Mouse (Mus musculus) embryonic facial prominence, embryonic 14.5 days (tissue): Measurements from ENCODE around the gene Lrrc49. TPM values are rescaled to one million over a fixed set of nuclear protein-coding genes. Genes with fewer than 3 reads are reported as not detected.

Experiments
- ATAC-seq: fragments of 200-750 bp; cut with Nextera tagmentation; 2 replicates; pipeline ENCODE4 v1.8.0; 2017; ENCODE audit warnings: low read depth, moderate number of reproducible peaks, moderate TSS enrichment
- DNase-seq: peaks from one replicate; pipeline ENCODE4 v3.0.0-alpha.2; 2015; ENCODE audit warnings: low spot score
- H3K27ac ChIP-seq: fragments of 300-500 bp; sonication (generic); replicated peaks from 2 replicates; pipeline ENCODE4 v1.5.1; 2014; ENCODE audit warnings: low read depth, mild to moderate bottlenecking, low read length, moderate library complexity
- H3K27me3 ChIP-seq: fragments of 300-500 bp; sonication (generic); replicated peaks from 2 replicates; pipeline ENCODE4 v1.6.1; 2014; ENCODE audit warnings: low read length; ENCODE audit not compliant: control insufficient read depth, insufficient read depth
- H3K36me3 ChIP-seq: fragments of 300-500 bp; sonication (generic); 2 replicates; pipeline ENCODE4 v1.6.1; 2014; ENCODE audit warnings: low read length, mixed read lengths; ENCODE audit not compliant: control insufficient read depth, insufficient read depth
- H3K4me1 ChIP-seq: fragments of 300-500 bp; sonication (generic); 2 replicates; pipeline ENCODE4 v1.6.1; 2014; ENCODE audit warnings: antibody characterized with exemption, low read length; ENCODE audit not compliant: control insufficient read depth, insufficient read depth
- H3K4me2 ChIP-seq: fragments of 300-500 bp; sonication (generic); 2 replicates; pipeline ENCODE4 v1.6.1; 2014; ENCODE audit warnings: low read depth, mild to moderate bottlenecking, low read length, moderate library complexity, mixed read lengths
- H3K4me3 ChIP-seq: fragments of 300-500 bp; sonication (generic); 2 replicates; pipeline ENCODE4 v1.5.1; 2014; ENCODE audit warnings: low read depth, mild to moderate bottlenecking, low read length
- H3K9ac ChIP-seq: fragments of 300-500 bp; sonication (generic); 2 replicates; pipeline ENCODE4 v1.6.1; 2014; ENCODE audit warnings: low read depth, mild to moderate bottlenecking, low read length, moderate library complexity, mixed read lengths
- H3K9me3 ChIP-seq: fragments of 300-500 bp; sonication (generic); 2 replicates; pipeline ENCODE4 v1.6.1; 2016; ENCODE audit warnings: low read length; ENCODE audit not compliant: control insufficient read depth
- WGBS: fragments of 180-500 bp; shearing (Covaris S2); extraction: QIAGEN DNeasy Blood & Tissue Kit; methylation state at CpG from one replicate; pipeline ENCODE4 v1.1.7; 2014; 5-methylcytosine and 5-hydroxymethylcytosine counted together
- polyA plus RNA-seq: library from polyadenylated mRNA; unstranded; fragments of >200 nt; fragmentation: Nextera tagmentation; extraction: Ambion mirVana; gene quantifications from 2 replicates; pipeline ENCODE4 v1.2.1, GENCODE M21; 2014

Lrrc49 gene
- polyA plus RNA-seq, 1 experiment from 2014 or later = 20.4 TPM

- peak; percentile 69 for DNase-seq
These were observed 126.2 kb downstream of the Lrrc49 start for GRCm38 (mm10) chr9:60561641-60562289.

DNA sequence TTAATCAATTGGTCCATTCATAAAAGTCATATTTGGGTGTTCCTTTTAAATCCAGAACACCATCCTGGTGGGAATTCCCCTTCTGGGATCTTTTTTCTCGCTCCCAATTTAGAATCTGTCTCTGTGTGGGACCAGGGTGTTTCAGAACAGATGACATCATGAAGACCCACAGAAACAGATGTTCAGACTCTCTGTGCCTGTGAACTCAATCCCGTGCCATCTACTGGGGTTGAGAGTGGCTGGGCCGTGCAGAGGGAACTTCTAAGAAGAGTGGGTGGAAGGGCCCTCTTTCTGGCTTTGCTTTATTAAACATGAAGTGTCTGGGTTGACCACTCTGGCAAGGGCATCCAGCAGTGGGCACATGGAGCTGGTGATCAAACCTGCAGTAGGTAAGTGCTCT lies 129.5 kb downstream of the Lrrc49 start:
- DNase-seq (no peak), ATAC-seq (no peak)
- WGBS = 59% methylated on average over 3 of the region's 3 CpGs
- Histone ChIP-seq H3K4me2 (no peak overlapping the region), H3K9me3 (no peaks in the 10 kb centered on the region), H3K4me1 (peaks cover 12% of the 10 kb centered on the region), H3K36me3 (no peaks in the 10 kb centered on the region), H3K27ac (no peak overlapping the region), H3K9ac (no peak overlapping the region), H3K27me3 (no peaks in the 10 kb centered on the region), H3K4me3 (no peak overlapping the region)

More at GRCm38 (mm10) chr9:60561641-60562289, 126.2 kb downstream of the Lrrc49 start:
- Histone ChIP-seq H3K4me3 (no peak overlapping the region), H3K27me3 (no peaks in the 10 kb centered on the region), H3K27ac (peak overlapping the region; percentile 39; the same call in 1 of the 2 replicates), H3K4me1 (peaks cover 12% of the 10 kb centered on the region), H3K36me3 (no peaks in the 10 kb centered on the region), H3K4me2 (no peak overlapping the region), H3K9me3 (no peaks in the 10 kb centered on the region), H3K9ac (no peak overlapping the region)
- WGBS = 52% methylated on average over 8 of the region's 9 CpGs
- ATAC-seq = no peak

GRCm38 (mm10) chr9:60551238-60551637 lies 136.7 kb downstream of the Lrrc49 start:
- DNase-seq (no peak), ATAC-seq (no peak)
- WGBS = 95% methylated on average over 4 of the region's 4 CpGs
- H3K27me3 ChIP-seq = no peaks in the 10 kb centered on the region
- H3K36me3 ChIP-seq = no peaks in the 10 kb centered on the region
- no peak overlapping the region for H3K9ac ChIP-seq
- H3K27ac ChIP-seq = no peak overlapping the region
- no peak overlapping the region for H3K4me2 ChIP-seq
- no peak overlapping the region for H3K4me3 ChIP-seq
- H3K9me3 ChIP-seq = no peaks in the 10 kb centered on the region
- H3K4me1 ChIP-seq = no peaks in the 10 kb centered on the region

DNA sequence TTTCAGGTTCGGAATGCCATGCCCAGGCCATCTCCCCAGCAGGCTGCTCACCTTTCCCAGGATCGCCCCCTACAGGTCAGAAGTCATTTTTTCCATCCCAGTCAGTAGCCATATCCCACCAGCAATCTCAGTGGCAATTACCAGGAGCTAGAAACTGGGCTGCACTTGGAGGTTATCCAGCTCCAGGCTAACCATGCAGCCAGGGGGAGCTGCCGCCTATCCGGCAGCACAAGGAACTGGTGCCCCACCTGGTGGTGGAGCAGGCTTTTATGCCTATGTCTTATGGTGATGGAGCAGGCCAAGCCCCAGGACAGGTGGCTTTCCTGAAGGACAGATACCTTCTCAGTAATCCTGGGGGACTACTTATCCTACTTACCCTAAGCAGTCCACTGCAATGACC lies 139.8 kb downstream of the Lrrc49 start:
- H3K9me3 ChIP-seq = no peaks in the 10 kb centered on the region
- no peak overlapping the region for H3K4me3 ChIP-seq
- ATAC-seq (0 out of 2 replicates have a peak, but pooled peaks have one; percentile 41), DNase-seq (peak; percentile 65)
- WGBS = 27% methylated on average over 4 of the region's 4 CpGs
- H3K27me3 ChIP-seq = no peaks in the 10 kb centered on the region
- no peaks in the 10 kb centered on the region for H3K4me1 ChIP-seq
- no peaks in the 10 kb centered on the region for H3K36me3 ChIP-seq
- no peak overlapping the region for H3K27ac ChIP-seq
- H3K9ac ChIP-seq = no peak overlapping the region
- H3K4me2 ChIP-seq = no peak overlapping the region

- H3K9me3 ChIP-seq = no peaks in the 10 kb centered on the region
- no peaks in the 10 kb centered on the region for H3K27me3 ChIP-seq
- 90% methylated on average over 2 of the region's 2 CpGs for WGBS
- no peak for DNase-seq
- H3K4me3 ChIP-seq = no peak overlapping the region
- H3K36me3 ChIP-seq = no peaks in the 10 kb centered on the region
- no peaks in the 10 kb centered on the region for H3K4me1 ChIP-seq
- H3K27ac ChIP-seq = no peak overlapping the region
- no peak overlapping the region for H3K4me2 ChIP-seq
- no peak for ATAC-seq
- H3K9ac ChIP-seq = no peak overlapping the region
These were observed 141.8 kb downstream of the Lrrc49 start for GRCm38 (mm10) chr9:60546169-60546568.

GRCm38 (mm10) chr9:60545361-60546096 lies 142.4 kb downstream of the Lrrc49 start:
- Histone ChIP-seq H3K9me3 (no peaks in the 10 kb centered on the region), H3K27me3 (no peaks in the 10 kb centered on the region), H3K4me2 (no peak overlapping the region), H3K4me1 (no peaks in the 10 kb centered on the region), H3K9ac (no peak overlapping the region), H3K4me3 (no peak overlapping the region), H3K36me3 (no peaks in the 10 kb centered on the region), H3K27ac (no peak overlapping the region)
- WGBS = 72% methylated on average over 13 of the region's 13 CpGs
- ATAC-seq (no peak), DNase-seq (no peak)

DNA sequence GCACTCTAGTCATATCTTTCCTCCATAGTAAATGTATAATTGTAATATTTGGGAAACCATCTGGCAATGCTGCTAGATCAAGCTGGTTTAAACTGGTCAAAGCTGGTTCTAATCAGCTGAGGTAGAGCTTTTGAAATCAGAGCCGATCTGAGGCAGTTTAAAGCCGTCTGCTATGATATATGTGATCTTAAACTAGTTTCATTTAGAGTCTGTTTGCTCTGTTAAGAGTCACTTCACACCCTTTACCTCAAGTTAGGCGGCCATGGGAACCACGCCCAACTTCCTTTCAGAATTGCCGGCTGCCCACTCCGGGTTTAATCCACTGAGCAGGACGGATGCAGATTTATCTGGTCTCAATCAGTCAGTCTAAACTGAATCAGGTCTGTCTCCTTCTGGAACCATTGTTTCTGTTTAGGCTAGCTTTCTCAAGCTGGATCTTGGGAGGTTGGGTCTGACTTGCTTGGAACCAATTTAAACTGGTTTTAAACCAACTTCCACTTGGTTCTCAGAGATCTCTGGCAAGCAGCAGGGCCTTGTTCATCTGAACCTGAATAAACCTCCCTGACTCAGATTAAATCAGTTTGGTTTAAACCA lies 144.4 kb downstream of the Lrrc49 start:
- Histone ChIP-seq H3K4me2 (no peak overlapping the region), H3K4me3 (no peak overlapping the region), H3K4me1 (no peaks in the 10 kb centered on the region), H3K36me3 (no peaks in the 10 kb centered on the region), H3K27ac (no peak overlapping the region), H3K9ac (no peak overlapping the region), H3K9me3 (no peaks in the 10 kb centered on the region), H3K27me3 (no peaks in the 10 kb centered on the region)
- DNase-seq (no peak), ATAC-seq (no peak)
- 50% methylated on average over 7 of the region's 7 CpGs for WGBS

GRCm38 (mm10) chr9:60530310-60530709 lies 157.6 kb downstream of the Lrrc49 start:
- H3K9ac ChIP-seq = no peak overlapping the region
- no peak overlapping the region for H3K4me2 ChIP-seq
- H3K27ac ChIP-seq = no peak overlapping the region
- ATAC-seq (no peak), DNase-seq (no peak)
- no peak overlapping the region for H3K4me3 ChIP-seq
- no peaks in the 10 kb centered on the region for H3K36me3 ChIP-seq
- 80% methylated on average over 12 of the region's 12 CpGs for WGBS
- H3K9me3 ChIP-seq = no peaks in the 10 kb centered on the region
- H3K4me1 ChIP-seq = 0 out of 2 replicates have a peak, but pooled peaks cover 3% of the 10 kb centered on the region
- no peaks in the 10 kb centered on the region for H3K27me3 ChIP-seq
